Mouse (Mus musculus): Measurements from ENCODE around the gene Lonp2. TPM values are rescaled to one million over a fixed set of nuclear protein-coding genes. Genes with fewer than 3 reads are reported as not detected.

Gene Lonp2
- polyA plus RNA-seq, 1 experiment from 2014 or later: 51.0 TPM

GRCm38 (mm10) chr8:86721490-86721889 is 97.6 kb downstream of the Lonp2 start:
- ATAC-seq (ENCODE audit: insufficient number of reproducible peaks, low FRiP score, low TSS enrichment, low read depth) (no peak), DNase-seq (ENCODE audit: low spot score) (no peak)
- Histone ChIP-seq H3K27me3 (ENCODE audit: control insufficient read depth, insufficient read depth, low read length) (no peaks in the 10 kb centered on the region), H3K4me3 (ENCODE audit: low read depth, low read length) (no peak overlapping the region), H3K9me3 (ENCODE audit: control insufficient read depth, low read length) (no peaks in the 10 kb centered on the region), H3K4me1 (ENCODE audit: control insufficient read depth, insufficient read depth, low read length) (no peaks in the 10 kb centered on the region), H3K9ac (ENCODE audit: low read length) (no peak overlapping the region), H3K36me3 (ENCODE audit: control insufficient read depth, insufficient read depth, low read length) (no peaks in the 10 kb centered on the region; the same call in 1 of the 2 replicates), H3K4me2 (ENCODE audit: low read depth, severe bottlenecking) (no peak overlapping the region), H3K27ac (replicated peaks; ENCODE audit: low read depth, low read length) (no peak overlapping the region)
- 93% methylated on average over 2 of the region's 2 CpGs for WGBS

DNA sequence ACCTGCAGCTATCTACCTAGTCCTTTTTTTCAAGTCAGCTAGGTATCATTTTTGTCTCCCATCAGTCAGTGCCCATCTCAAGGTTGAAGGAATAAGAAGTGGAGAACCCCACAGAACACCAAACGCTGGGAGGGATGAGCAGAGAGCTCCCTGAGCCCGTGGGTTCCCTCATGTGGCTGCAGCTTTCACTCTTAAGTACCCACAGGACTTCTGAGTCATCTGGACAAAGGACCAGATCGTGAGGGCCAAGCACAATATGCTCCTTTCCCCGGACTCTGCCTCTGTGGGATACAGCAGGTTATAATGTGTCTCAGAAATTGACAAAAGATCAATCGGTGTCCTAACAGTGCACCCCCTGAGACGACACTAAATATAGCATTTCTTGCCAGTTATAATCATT is 103.1 kb downstream of the Lonp2 start:
- 92% methylated on average over 6 of the region's 6 CpGs for WGBS
- no peak for ATAC-seq (ENCODE audit: insufficient number of reproducible peaks, low FRiP score, low TSS enrichment, low read depth)

GRCm38 (mm10) chr8:86728224-86728950 is 104.5 kb downstream of the Lonp2 start:
- peaks cover 2% of the 10 kb centered on the region; the same call in 1 of the 2 replicates for H3K4me1 ChIP-seq (ENCODE audit: control insufficient read depth, insufficient read depth, low read length)
- H3K4me3 ChIP-seq (ENCODE audit: low read depth, low read length): no peak overlapping the region
- no peak overlapping the region for H3K4me2 ChIP-seq (ENCODE audit: low read depth, severe bottlenecking)
- no peak overlapping the region for H3K27ac ChIP-seq (replicated peaks; ENCODE audit: low read depth, low read length)
- DNase-seq (ENCODE audit: low spot score): no peak
- 67% methylated on average over 19 of the region's 19 CpGs for WGBS
- no peak overlapping the region for H3K9ac ChIP-seq (ENCODE audit: low read length)
- ATAC-seq (ENCODE audit: insufficient number of reproducible peaks, low FRiP score, low TSS enrichment, low read depth): no peak
- no peaks in the 10 kb centered on the region for H3K9me3 ChIP-seq (ENCODE audit: control insufficient read depth, low read length)
- no peaks in the 10 kb centered on the region for H3K27me3 ChIP-seq (ENCODE audit: control insufficient read depth, insufficient read depth, low read length)
- H3K36me3 ChIP-seq (ENCODE audit: control insufficient read depth, insufficient read depth, low read length): no peaks in the 10 kb centered on the region

More for the DNA sequence above, 103.1 kb downstream of the Lonp2 start:
- Histone ChIP-seq H3K9ac (ENCODE audit: low read length) (no peak overlapping the region), H3K4me3 (ENCODE audit: low read depth, low read length) (no peak overlapping the region), H3K27ac (replicated peaks; ENCODE audit: low read depth, low read length) (no peak overlapping the region), H3K4me1 (ENCODE audit: control insufficient read depth, insufficient read depth, low read length) (peaks cover 2% of the 10 kb centered on the region; the same call in 1 of the 2 replicates), H3K4me2 (ENCODE audit: low read depth, severe bottlenecking) (no peak overlapping the region), H3K36me3 (ENCODE audit: control insufficient read depth, insufficient read depth, low read length) (no peaks in the 10 kb centered on the region), H3K27me3 (ENCODE audit: control insufficient read depth, insufficient read depth, low read length) (no peaks in the 10 kb centered on the region), H3K9me3 (ENCODE audit: control insufficient read depth, low read length) (no peaks in the 10 kb centered on the region)
- no peak for DNase-seq (ENCODE audit: low spot score)

DNA sequence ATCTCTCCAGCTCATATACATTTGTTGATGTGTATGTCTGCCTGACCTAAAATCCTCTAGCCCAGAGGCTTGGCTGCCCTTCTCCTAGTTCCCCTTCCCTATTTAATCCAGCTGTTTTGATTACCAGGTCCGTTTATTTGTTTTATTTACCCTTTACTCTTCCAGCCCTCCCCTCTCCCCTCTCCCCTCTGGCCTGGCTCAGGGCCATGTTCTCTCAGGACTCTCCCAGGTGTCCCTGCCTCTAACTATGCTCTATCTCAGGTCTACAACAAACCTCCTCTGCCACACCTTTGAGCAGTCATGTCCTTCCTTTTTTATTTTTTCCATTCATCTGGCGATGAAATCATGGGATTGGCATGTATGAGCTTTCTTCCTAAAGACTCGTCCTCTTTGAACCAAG is 106.5 kb downstream of the Lonp2 start:
- H3K36me3 ChIP-seq (ENCODE audit: control insufficient read depth, insufficient read depth, low read length): no peaks in the 10 kb centered on the region
- 61% methylated on average over 3 of the region's 3 CpGs for WGBS
- H3K9me3 ChIP-seq (ENCODE audit: control insufficient read depth, low read length): no peaks in the 10 kb centered on the region
- no peaks in the 10 kb centered on the region for H3K27me3 ChIP-seq (ENCODE audit: control insufficient read depth, insufficient read depth, low read length)
- no peak for ATAC-seq (ENCODE audit: insufficient number of reproducible peaks, low FRiP score, low TSS enrichment, low read depth)
- DNase-seq (ENCODE audit: low spot score): no peak
- H3K4me3 ChIP-seq (ENCODE audit: low read depth, low read length): no peak overlapping the region
- H3K4me2 ChIP-seq (ENCODE audit: low read depth, severe bottlenecking): no peak overlapping the region
- H3K27ac ChIP-seq (replicated peaks; ENCODE audit: low read depth, low read length): no peak overlapping the region
- H3K9ac ChIP-seq (ENCODE audit: low read length): no peak overlapping the region
- peaks cover 5% of the 10 kb centered on the region for H3K4me1 ChIP-seq (ENCODE audit: control insufficient read depth, insufficient read depth, low read length)

GRCm38 (mm10) chr8:86730860-86731259 is 107.0 kb downstream of the Lonp2 start:
- Histone ChIP-seq H3K4me3 (ENCODE audit: low read depth, low read length) (no peak overlapping the region), H3K4me2 (ENCODE audit: low read depth, severe bottlenecking) (no peak overlapping the region), H3K27me3 (ENCODE audit: control insufficient read depth, insufficient read depth, low read length) (no peaks in the 10 kb centered on the region), H3K27ac (replicated peaks; ENCODE audit: low read depth, low read length) (no peak overlapping the region), H3K9me3 (ENCODE audit: control insufficient read depth, low read length) (no peaks in the 10 kb centered on the region), H3K9ac (ENCODE audit: low read length) (no peak overlapping the region), H3K4me1 (ENCODE audit: control insufficient read depth, insufficient read depth, low read length) (peaks cover 8% of the 10 kb centered on the region), H3K36me3 (ENCODE audit: control insufficient read depth, insufficient read depth, low read length) (no peaks in the 10 kb centered on the region)
- DNase-seq (ENCODE audit: low spot score): no peak
- no peak for ATAC-seq (ENCODE audit: insufficient number of reproducible peaks, low FRiP score, low TSS enrichment, low read depth)
- WGBS: 88% methylated on average over 1 of the region's 1 CpGs

- Histone ChIP-seq H3K4me1 (ENCODE audit: control insufficient read depth, insufficient read depth, low read length) (peaks cover 6% of the 10 kb centered on the region; the same call in 1 of the 2 replicates), H3K36me3 (ENCODE audit: control insufficient read depth, insufficient read depth, low read length) (no peaks in the 10 kb centered on the region), H3K4me2 (ENCODE audit: low read depth, severe bottlenecking) (no peak overlapping the region), H3K27me3 (ENCODE audit: control insufficient read depth, insufficient read depth, low read length) (no peaks in the 10 kb centered on the region), H3K9me3 (ENCODE audit: control insufficient read depth, low read length) (no peaks in the 10 kb centered on the region), H3K27ac (replicated peaks; ENCODE audit: low read depth, low read length) (no peak overlapping the region), H3K9ac (ENCODE audit: low read length) (no peak overlapping the region), H3K4me3 (ENCODE audit: low read depth, low read length) (no peak overlapping the region)
- no peak for DNase-seq (ENCODE audit: low spot score)
- WGBS: 85% methylated on average over 4 of the region's 4 CpGs
- no peak for ATAC-seq (ENCODE audit: insufficient number of reproducible peaks, low FRiP score, low TSS enrichment, low read depth)
Measured at GRCm38 (mm10) chr8:86734171-86734570, 110.3 kb downstream of the Lonp2 start.

DNA sequence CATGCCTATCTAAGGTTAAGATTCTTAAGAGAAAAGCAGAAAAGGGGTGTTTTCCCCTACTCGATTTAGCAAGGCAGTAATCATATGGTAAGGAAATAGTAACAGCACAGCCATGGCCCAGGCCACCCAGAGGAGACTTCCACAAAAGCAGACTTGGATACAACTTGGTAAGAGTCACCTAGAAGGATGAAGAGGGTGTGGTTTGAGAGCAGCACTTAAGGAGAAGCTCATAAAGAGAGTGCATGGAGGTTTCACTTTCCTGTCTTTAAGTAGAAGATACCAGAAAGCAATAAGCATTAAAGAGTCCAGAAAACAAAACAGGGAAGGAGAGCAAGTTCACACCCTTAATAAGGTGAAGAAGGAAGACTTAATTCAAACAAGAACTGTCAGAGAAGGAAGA is 111.1 kb downstream of the Lonp2 start:
- no peaks in the 10 kb centered on the region for H3K9me3 ChIP-seq (ENCODE audit: control insufficient read depth, low read length)
- H3K36me3 ChIP-seq (ENCODE audit: control insufficient read depth, insufficient read depth, low read length): no peaks in the 10 kb centered on the region
- DNase-seq (ENCODE audit: low spot score) (no peak), ATAC-seq (ENCODE audit: insufficient number of reproducible peaks, low FRiP score, low TSS enrichment, low read depth) (no peak)
- peaks cover 6% of the 10 kb centered on the region; the same call in 1 of the 2 replicates for H3K4me1 ChIP-seq (ENCODE audit: control insufficient read depth, insufficient read depth, low read length)
- no peak overlapping the region for H3K4me2 ChIP-seq (ENCODE audit: low read depth, severe bottlenecking)
- no peak overlapping the region for H3K4me3 ChIP-seq (ENCODE audit: low read depth, low read length)
- no peak overlapping the region for H3K9ac ChIP-seq (ENCODE audit: low read length)
- H3K27ac ChIP-seq (replicated peaks; ENCODE audit: low read depth, low read length): no peak overlapping the region
- H3K27me3 ChIP-seq (ENCODE audit: control insufficient read depth, insufficient read depth, low read length): no peaks in the 10 kb centered on the region
- WGBS: 70% methylated on average over 1 of the region's 1 CpGs

DNA sequence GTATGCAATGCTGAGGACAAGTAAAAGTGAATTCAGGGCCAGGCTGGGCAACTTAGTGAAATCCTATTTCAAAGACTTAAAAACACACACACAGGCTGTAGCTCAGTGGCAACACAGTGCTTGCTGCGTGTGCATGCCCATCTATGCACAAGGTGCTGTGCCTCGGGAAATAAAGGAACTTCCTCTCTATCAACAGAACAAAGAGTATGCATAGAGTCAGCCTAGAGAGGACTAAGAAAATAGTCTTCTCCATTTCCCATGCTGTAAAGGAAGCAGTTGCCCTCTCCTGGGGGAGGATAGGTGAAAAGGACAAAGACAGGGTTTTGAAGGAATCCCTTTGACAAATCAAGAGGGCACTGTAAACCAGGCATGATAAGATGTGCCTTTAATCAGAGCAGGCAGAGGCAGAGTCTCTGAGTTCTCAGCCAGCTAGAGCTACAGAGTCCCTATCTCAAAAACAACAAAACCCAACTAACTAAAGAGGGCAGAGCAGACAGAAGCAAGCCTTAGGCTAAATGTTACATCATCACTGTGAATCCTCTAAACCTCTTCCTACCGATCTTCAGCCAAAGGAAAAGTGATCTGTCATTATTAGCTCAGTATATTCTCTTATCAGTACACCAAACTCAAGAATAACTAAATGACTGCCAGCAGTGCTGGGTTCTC is 111.7 kb downstream of the Lonp2 start:
- Histone ChIP-seq H3K27ac (replicated peaks; ENCODE audit: low read depth, low read length) (no peak overlapping the region), H3K9me3 (ENCODE audit: control insufficient read depth, low read length) (no peaks in the 10 kb centered on the region), H3K36me3 (ENCODE audit: control insufficient read depth, insufficient read depth, low read length) (no peaks in the 10 kb centered on the region), H3K4me2 (ENCODE audit: low read depth, severe bottlenecking) (no peak overlapping the region), H3K9ac (ENCODE audit: low read length) (no peak overlapping the region), H3K27me3 (ENCODE audit: control insufficient read depth, insufficient read depth, low read length) (no peaks in the 10 kb centered on the region), H3K4me3 (ENCODE audit: low read depth, low read length) (no peak overlapping the region), H3K4me1 (ENCODE audit: control insufficient read depth, insufficient read depth, low read length) (peaks cover 6% of the 10 kb centered on the region; the same call in 1 of the 2 replicates)
- DNase-seq (ENCODE audit: low spot score) (no peak), ATAC-seq (ENCODE audit: insufficient number of reproducible peaks, low FRiP score, low TSS enrichment, low read depth) (no peak)
- 61% methylated on average over 3 of the region's 3 CpGs for WGBS
